Mouse (Mus musculus): ENCODE data around the gene Rfx1.

The Rfx1 gene

GRCm38 (mm10) chr8:84087821-84088220, 21.2 kb downstream of the Rfx1 start:
- intact Hi-C loops (cut with DNase I) = no loop called here

- intact Hi-C loops (cut with DNase I) = no loop called here
Measured at GRCm38 (mm10) chr8:84089277-84089676, 22.6 kb downstream of the Rfx1 start.

GRCm38 (mm10) chr8:84090585-84090984, 24.0 kb downstream of the Rfx1 start:
- intact Hi-C loops (cut with DNase I) = no loop called here

GRCm38 (mm10) chr8:84096061-84096460, 29.4 kb downstream of the Rfx1 start:
- intact Hi-C loops (cut with DNase I) = no loop called here

GRCm38 (mm10) chr8:84098376-84098775, 31.7 kb downstream of the Rfx1 start:
- intact Hi-C loops (cut with DNase I) = no loop called here

- intact Hi-C loops (cut with DNase I) = loop anchor here (5.0 kb wide), 2 partner anchors 46 to 59 kb away; partner anchors contain the start of genes 4930432K21Rik, Cc2d1a, Il27ra and Rln3
Measured at GRCm38 (mm10) chr8:84101476-84102270, 35.0 kb downstream of the Rfx1 start.

GRCm38 (mm10) chr8:84103601-84104000, 37.0 kb downstream of the Rfx1 start:
- intact Hi-C loops (cut with DNase I) = loop anchor here (5.0 kb wide), 2 partner anchors 44 to 61 kb away; partner anchors contain the start of genes 4930432K21Rik, Cc2d1a, Il27ra and Rln3

- intact Hi-C loops (cut with DNase I) = loop anchor here (5.0 kb wide), 2 partner anchors 43 to 62 kb away; partner anchors contain the start of genes 4930432K21Rik, Cc2d1a, Il27ra and Rln3
Measured at GRCm38 (mm10) chr8:84104221-84104620, 37.6 kb downstream of the Rfx1 start.

- intact Hi-C loops (cut with DNase I) = loop anchor here (5.0 kb wide), 2 partner anchors 42 to 63 kb away; partner anchors contain the start of genes 4930432K21Rik, Cc2d1a, Il27ra and Rln3
Measured at GRCm38 (mm10) chr8:84104697-84105609, 38.3 kb downstream of the Rfx1 start, which contains the start of gene Dcaf15. Dcaf15 (minus strand) TSS chr8:84104768.

- intact Hi-C loops (cut with DNase I) = no loop called here
Measured at GRCm38 (mm10) chr8:84105676-84106075, 39.0 kb downstream of the Rfx1 start.

- intact Hi-C loops (cut with DNase I) = no loop called here
Measured at GRCm38 (mm10) chr8:84106216-84107040, 39.8 kb downstream of the Rfx1 start.

GRCm38 (mm10) chr8:84115646-84116045, 49.0 kb downstream of the Rfx1 start:
- intact Hi-C loops (cut with DNase I) = no loop called here

GRCm38 (mm10) chr8:84122151-84122550, 55.5 kb downstream of the Rfx1 start:
- intact Hi-C loops (cut with DNase I) = no loop called here

- intact Hi-C loops (cut with DNase I) = no loop called here
Measured at GRCm38 (mm10) chr8:84125656-84126055, 59.0 kb downstream of the Rfx1 start, which contains the start of gene Podnl1. Podnl1 (plus strand) TSS chr8:84125989.

GRCm38 (mm10) chr8:84126742-84127141, 60.1 kb downstream of the Rfx1 start:
- intact Hi-C loops (cut with DNase I) = no loop called here

- intact Hi-C loops (cut with DNase I) = no loop called here
Measured at GRCm38 (mm10) chr8:84127202-84127901, 60.7 kb downstream of the Rfx1 start.

- intact Hi-C loops (cut with DNase I) = no loop called here
Measured at GRCm38 (mm10) chr8:84128277-84128676, 61.6 kb downstream of the Rfx1 start.

- intact Hi-C loops (cut with DNase I) = no loop called here
Measured at GRCm38 (mm10) chr8:84130806-84131205, 64.2 kb downstream of the Rfx1 start.

- intact Hi-C loops (cut with DNase I) = no loop called here
Measured at GRCm38 (mm10) chr8:84132225-84132624, 65.6 kb downstream of the Rfx1 start.

- intact Hi-C loops (cut with DNase I) = no loop called here
Measured at GRCm38 (mm10) chr8:84137848-84138247, 71.2 kb downstream of the Rfx1 start.
